8 mouse cellular contexts compared by ENCODE assay signal in genomic region chr6:86527766-86528450, GRCm38 (mm10). TPM values are rescaled to one million over a fixed set of nuclear protein-coding genes. Genes with fewer than 3 reads are reported as not detected.
A peak's percentile ranks its signal among the peaks of the same experiment; 100 is the strongest.
DNase-seq lines count a peak whose midpoint lies in the region; ATAC-seq lines count a peak whose summit lies in the region.

No protein-coding gene starts in this region.

- peak overlapping the region; percentile 87 for H3K4me3 ChIP-seq in kidney, embryonic 15.5 days (replicated peaks)
- H3K4me3 ChIP-seq in embryonic facial prominence, embryonic 11.5 days (ENCODE audit: low read depth, low read length) = no peak overlapping the region; the same call in 1 of the 2 replicates
- no peak overlapping the region for H3K4me3 ChIP-seq in intestine, embryonic 15.5 days (replicated peaks)
- H3K4me3 ChIP-seq in neural tube, embryonic 15.5 days (replicated peaks) = peak overlapping the region; percentile 93

- no peak for ATAC-seq in kidney, embryonic 15.5 days (replicated peaks; ENCODE audit: low FRiP score)
- ATAC-seq in embryonic facial prominence, embryonic 11.5 days (replicated peaks; ENCODE audit: insufficient number of reproducible peaks, low FRiP score, low TSS enrichment, low read depth) = no peak
- no peak for ATAC-seq in intestine, embryonic 15.5 days
- no peak for ATAC-seq in neural tube, embryonic 15.5 days (ENCODE audit: low FRiP score)

- no peaks in the 10 kb centered on the region for H3K27me3 ChIP-seq in kidney, embryonic 15.5 days
- no peaks in the 10 kb centered on the region for H3K27me3 ChIP-seq in embryonic facial prominence, embryonic 11.5 days (ENCODE audit: control insufficient read depth, insufficient read depth, low read length)
- no peaks in the 10 kb centered on the region for H3K27me3 ChIP-seq in intestine, embryonic 15.5 days (replicated peaks)
- H3K27me3 ChIP-seq in neural tube, embryonic 15.5 days (replicated peaks) = no peaks in the 10 kb centered on the region

- H3K36me3 ChIP-seq in kidney, embryonic 15.5 days = peaks cover 34% of the 10 kb centered on the region
- H3K36me3 ChIP-seq in embryonic facial prominence, embryonic 11.5 days (replicated peaks; ENCODE audit: control insufficient read depth, insufficient read depth, low read depth, low read length) = no peaks in the 10 kb centered on the region
- peaks cover 6% of the 10 kb centered on the region for H3K36me3 ChIP-seq in intestine, embryonic 15.5 days
- peaks cover 12% of the 10 kb centered on the region for H3K36me3 ChIP-seq in neural tube, embryonic 15.5 days

- peaks cover 16% of the 10 kb centered on the region for H3K4me1 ChIP-seq in kidney, embryonic 15.5 days
- H3K4me1 ChIP-seq in embryonic facial prominence, embryonic 11.5 days (ENCODE audit: control insufficient read depth, insufficient read depth, low read length) = peaks cover 2% of the 10 kb centered on the region; the same call in 1 of the 2 replicates
- no peaks in the 10 kb centered on the region for H3K4me1 ChIP-seq in intestine, embryonic 15.5 days (replicated peaks)
- peaks cover 20% of the 10 kb centered on the region for H3K4me1 ChIP-seq in neural tube, embryonic 15.5 days

- no peaks in the 10 kb centered on the region for H3K9me3 ChIP-seq in kidney, embryonic 15.5 days (replicated peaks)
- no peaks in the 10 kb centered on the region for H3K9me3 ChIP-seq in embryonic facial prominence, embryonic 11.5 days (replicated peaks; ENCODE audit: control insufficient read depth, low read length)
- H3K9me3 ChIP-seq in intestine, embryonic 15.5 days = no peaks in the 10 kb centered on the region
- no peaks in the 10 kb centered on the region for H3K9me3 ChIP-seq in neural tube, embryonic 15.5 days (replicated peaks)

- H3K9ac ChIP-seq in kidney, embryonic 15.5 days = no peak overlapping the region
- H3K9ac ChIP-seq in embryonic facial prominence, embryonic 11.5 days (replicated peaks; ENCODE audit: low read length) = peak overlapping the region; percentile 99; the same call in 1 of the 2 replicates
- H3K9ac ChIP-seq in intestine, embryonic 15.5 days = no peak overlapping the region
- peak overlapping the region; percentile 94; the same call in 1 of the 2 replicates for H3K9ac ChIP-seq in neural tube, embryonic 15.5 days (replicated peaks)

- H3K4me2 ChIP-seq in kidney, embryonic 15.5 days = peak overlapping the region; percentile 67
- peak overlapping the region; percentile 94; the same call in 1 of the 2 replicates for H3K4me2 ChIP-seq in embryonic facial prominence, embryonic 11.5 days (ENCODE audit: low read depth, low read length)
- H3K4me2 ChIP-seq in intestine, embryonic 15.5 days (replicated peaks) = peak overlapping the region; percentile 67
- peak overlapping the region; percentile 70 for H3K4me2 ChIP-seq in neural tube, embryonic 15.5 days

- 52% methylated on average over 2 of the region's 4 CpGs for WGBS in kidney, embryonic 15.5 days
- WGBS in embryonic facial prominence, embryonic 11.5 days = 61% methylated on average over 2 of the region's 4 CpGs
- 93% methylated on average over 1 of the region's 4 CpGs for WGBS in intestine, embryonic 15.5 days
- 73% methylated on average over 2 of the region's 4 CpGs for WGBS in neural tube, embryonic 15.5 days

- peak overlapping the region; percentile 99 for H3K27ac ChIP-seq in kidney, embryonic 15.5 days
- peak overlapping the region; percentile 100 for H3K27ac ChIP-seq in embryonic facial prominence, embryonic 11.5 days (replicated peaks; ENCODE audit: low read depth, low read length)
- H3K27ac ChIP-seq in intestine, embryonic 15.5 days = peak overlapping the region; percentile 99
- peak overlapping the region; percentile 100 for H3K27ac ChIP-seq in neural tube, embryonic 15.5 days (replicated peaks)

- no peak for DNase-seq in kidney, adult 18-20 months
- DNase-seq in embryonic facial prominence, embryonic 11.5 days (ENCODE audit: low spot score) = no peak
- no peak for DNase-seq in yolk sac, embryonic 10.5 days (ENCODE audit: low spot score)
- no peak for DNase-seq in layer of hippocampus, adult 9-11 months
- DNase-seq in urinary bladder, adult 18-20 months (ENCODE audit: low spot score in 2 of 2) = no peak

RNA-seq across cellular contexts. Expression of gene Pcbp1, which starts 1.8 kb away (rescaled TPM):
- polyA plus RNA-seq in kidney, embryonic 15.5 days (2015; fragmentation: Nextera tagmentation; extraction: Ambion mirVana) = 488 and 506 TPM in 2 replicates
- 405 and 423 TPM in 2 replicates for polyA plus RNA-seq in embryonic facial prominence, embryonic 11.5 days (2014; fragmentation: Nextera tagmentation; extraction: Ambion mirVana)
- polyA plus RNA-seq in intestine, embryonic 15.5 days (2015; fragmentation: Nextera tagmentation; extraction: Ambion mirVana) = 508 and 561 TPM in 2 replicates
- polyA plus RNA-seq in neural tube, embryonic 15.5 days (2015; fragmentation: Nextera tagmentation; extraction: Ambion mirVana) = 331 and 342 TPM in 2 replicates

Comparison
In these comparisons a context has a peak if more than half of its experiments do, and no peak if none do; other contexts are left out.
1. H3K4me3 ChIP-seq: peak in kidney, embryonic 15.5 days (single experiment) and neural tube, embryonic 15.5 days (single experiment); none in embryonic facial prominence, embryonic 11.5 days (single experiment) and intestine, embryonic 15.5 days (single experiment).
2. H3K9ac ChIP-seq: peak in embryonic facial prominence, embryonic 11.5 days (single experiment) and neural tube, embryonic 15.5 days (single experiment); none in kidney, embryonic 15.5 days (single experiment) and intestine, embryonic 15.5 days (single experiment).
3. Peak in every context shown above with its lines, with median percentiles within 50 percentile points of each other: H3K27ac ChIP-seq and H3K4me2 ChIP-seq.